Mouse (Mus musculus): ENCODE results near the gene Pla2g4f. TPM values are rescaled to one million over a fixed set of nuclear protein-coding genes. Genes with fewer than 3 reads are reported as not detected.

Pla2g4f gene
- polyA plus RNA-seq, 1 experiment = 2.9 TPM

GRCm38 (mm10) chr2:120299866-120300265, 14.1 kb downstream of the Pla2g4f start:
- no peak overlapping the region for H3K4me3 ChIP-seq (ENCODE audit: control insufficient read depth, insufficient read depth, low read length)
- no peaks in the 10 kb centered on the region for H3K27me3 ChIP-seq (ENCODE audit: control insufficient read depth, insufficient read depth, low read length)
- no peaks in the 10 kb centered on the region for H3K36me3 ChIP-seq (ENCODE audit: control insufficient read depth, insufficient read depth, low read length)
- TF ChIP-seq POLR2A (IDR thresholded peaks at IDR 0.05; ENCODE audit: control insufficient read depth, extremely low read depth, insufficient read depth, low read length, poor library complexity) = no peak
- no peak for TF ChIP-seq CTCF (IDR thresholded peaks at IDR 0.05; ENCODE audit: borderline replicate concordance, control insufficient read depth, extremely low read depth, insufficient read depth, low read length, poor library complexity)
- no peak for DNase-seq
- H3K4me1 ChIP-seq (replicated peaks; ENCODE audit: control insufficient read depth, insufficient read depth, low read length) = no peaks in the 10 kb centered on the region; the same call in 1 of the 2 replicates
- no peak overlapping the region for H3K27ac ChIP-seq (ENCODE audit: control insufficient read depth, insufficient read depth, low read length)
- 81% methylated on average over 4 of the region's 4 CpGs for WGBS

DNA sequence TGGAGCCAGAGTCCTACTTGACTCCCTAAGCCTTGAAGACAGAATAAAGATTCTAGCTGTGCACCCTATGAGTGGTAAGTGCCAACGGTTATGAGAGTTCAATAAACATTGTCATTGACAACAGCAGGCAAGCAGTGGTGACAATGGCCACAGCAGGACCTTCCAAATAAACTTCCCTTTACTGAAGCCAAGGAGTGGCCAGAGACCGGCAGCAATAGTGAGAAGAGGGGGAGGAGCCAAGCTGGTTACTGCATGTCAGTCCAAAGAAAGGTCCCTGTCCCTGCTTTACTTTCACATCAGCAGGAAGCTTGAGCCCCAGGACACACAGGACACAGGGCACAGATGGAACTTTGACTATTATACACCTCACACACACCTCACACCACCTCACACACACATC, 17.8 kb downstream of the Pla2g4f start:
- Histone ChIP-seq H3K36me3 (ENCODE audit: control insufficient read depth, insufficient read depth, low read length) (no peaks in the 10 kb centered on the region), H3K27ac (ENCODE audit: control insufficient read depth, insufficient read depth, low read length) (no peak overlapping the region), H3K4me1 (replicated peaks; ENCODE audit: control insufficient read depth, insufficient read depth, low read length) (no peaks in the 10 kb centered on the region), H3K27me3 (ENCODE audit: control insufficient read depth, insufficient read depth, low read length) (no peaks in the 10 kb centered on the region), H3K4me3 (ENCODE audit: control insufficient read depth, insufficient read depth, low read length) (no peak overlapping the region)
- no peak for DNase-seq
- WGBS = 39% methylated on average over 2 of the region's 2 CpGs
- TF ChIP-seq POLR2A (IDR thresholded peaks at IDR 0.05; ENCODE audit: control insufficient read depth, extremely low read depth, insufficient read depth, low read length, poor library complexity) (no peak), CTCF (IDR thresholded peaks at IDR 0.05; ENCODE audit: borderline replicate concordance, control insufficient read depth, extremely low read depth, insufficient read depth, low read length, poor library complexity) (no peak)

DNA sequence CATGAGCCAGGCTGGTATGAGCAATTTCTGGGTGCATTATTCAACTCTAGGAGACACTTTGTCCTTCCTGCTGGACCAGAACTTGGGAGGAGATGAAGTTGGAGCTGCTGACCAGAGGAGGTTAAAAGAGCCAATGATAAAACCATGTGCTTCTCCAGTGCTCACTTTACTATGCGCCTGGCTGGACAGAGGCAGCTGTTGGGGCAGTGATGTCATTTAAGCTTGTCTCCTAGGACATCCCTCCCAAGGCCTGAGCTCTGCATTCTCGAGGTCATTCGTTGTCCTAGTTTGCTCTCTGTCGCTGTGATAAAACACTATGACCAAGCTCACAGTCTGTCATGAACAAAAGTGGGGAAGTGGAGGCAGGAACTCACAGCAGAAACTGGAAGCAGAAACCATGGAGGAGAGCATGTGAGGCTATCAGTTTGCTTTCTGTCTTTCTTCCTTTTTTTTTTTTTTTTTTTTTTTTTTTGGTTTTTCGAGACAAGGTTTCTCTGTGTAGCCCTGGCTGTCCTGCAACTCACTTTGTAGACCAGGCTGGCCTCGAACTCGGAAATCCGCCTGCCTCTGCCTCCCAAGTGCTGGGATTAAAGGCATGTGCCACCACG, 22.4 kb downstream of the Pla2g4f start:
- no peaks in the 10 kb centered on the region for H3K4me1 ChIP-seq (replicated peaks; ENCODE audit: control insufficient read depth, insufficient read depth, low read length)
- no peaks in the 10 kb centered on the region for H3K36me3 ChIP-seq (ENCODE audit: control insufficient read depth, insufficient read depth, low read length)
- no peak for DNase-seq
- no peak overlapping the region for H3K27ac ChIP-seq (ENCODE audit: control insufficient read depth, insufficient read depth, low read length)
- no peak overlapping the region for H3K4me3 ChIP-seq (ENCODE audit: control insufficient read depth, insufficient read depth, low read length)
- TF ChIP-seq CTCF (IDR thresholded peaks at IDR 0.05; ENCODE audit: borderline replicate concordance, control insufficient read depth, extremely low read depth, insufficient read depth, low read length, poor library complexity) = no peak
- TF ChIP-seq POLR2A (IDR thresholded peaks at IDR 0.05; ENCODE audit: control insufficient read depth, extremely low read depth, insufficient read depth, low read length, poor library complexity) = no peak
- WGBS = 80% methylated on average over 9 of the region's 9 CpGs
- no peaks in the 10 kb centered on the region for H3K27me3 ChIP-seq (ENCODE audit: control insufficient read depth, insufficient read depth, low read length)

- H3K4me1 ChIP-seq (replicated peaks; ENCODE audit: control insufficient read depth, insufficient read depth, low read length) = no peaks in the 10 kb centered on the region
- no peaks in the 10 kb centered on the region for H3K27me3 ChIP-seq (ENCODE audit: control insufficient read depth, insufficient read depth, low read length)
- H3K4me3 ChIP-seq (ENCODE audit: control insufficient read depth, insufficient read depth, low read length) = no peak within 1 kb of the TSS
- TF ChIP-seq CTCF (IDR thresholded peaks at IDR 0.05; ENCODE audit: borderline replicate concordance, control insufficient read depth, extremely low read depth, insufficient read depth, low read length, poor library complexity) (no peak), POLR2A (IDR thresholded peaks at IDR 0.05; ENCODE audit: control insufficient read depth, extremely low read depth, insufficient read depth, low read length, poor library complexity) (no peak)
- no peaks in the 10 kb centered on the region for H3K36me3 ChIP-seq (ENCODE audit: control insufficient read depth, insufficient read depth, low read length)
- DNase-seq = no peak
- no peak within 1 kb of the TSS for H3K27ac ChIP-seq (ENCODE audit: control insufficient read depth, insufficient read depth, low read length)
- 66% methylated on average over 5 of the region's 5 CpGs for WGBS
These were observed 25.0 kb downstream of the Pla2g4f start, which contains the start of gene Pla2g4d for GRCm38 (mm10) chr2:120288995-120289394. Pla2g4d (minus strand) TSS chr2:120289197.

GRCm38 (mm10) chr2:120288401-120288800, 25.6 kb downstream of the Pla2g4f start:
- Histone ChIP-seq H3K27me3 (ENCODE audit: control insufficient read depth, insufficient read depth, low read length) (no peaks in the 10 kb centered on the region), H3K4me1 (replicated peaks; ENCODE audit: control insufficient read depth, insufficient read depth, low read length) (no peaks in the 10 kb centered on the region), H3K27ac (ENCODE audit: control insufficient read depth, insufficient read depth, low read length) (no peak overlapping the region), H3K4me3 (ENCODE audit: control insufficient read depth, insufficient read depth, low read length) (no peak overlapping the region), H3K36me3 (ENCODE audit: control insufficient read depth, insufficient read depth, low read length) (no peaks in the 10 kb centered on the region)
- 92% methylated on average over 3 of the region's 3 CpGs for WGBS
- TF ChIP-seq POLR2A (IDR thresholded peaks at IDR 0.05; ENCODE audit: control insufficient read depth, extremely low read depth, insufficient read depth, low read length, poor library complexity) = no peak
- TF ChIP-seq CTCF (IDR thresholded peaks at IDR 0.05; ENCODE audit: borderline replicate concordance, control insufficient read depth, extremely low read depth, insufficient read depth, low read length, poor library complexity) = no peak
- DNase-seq = no peak

DNA sequence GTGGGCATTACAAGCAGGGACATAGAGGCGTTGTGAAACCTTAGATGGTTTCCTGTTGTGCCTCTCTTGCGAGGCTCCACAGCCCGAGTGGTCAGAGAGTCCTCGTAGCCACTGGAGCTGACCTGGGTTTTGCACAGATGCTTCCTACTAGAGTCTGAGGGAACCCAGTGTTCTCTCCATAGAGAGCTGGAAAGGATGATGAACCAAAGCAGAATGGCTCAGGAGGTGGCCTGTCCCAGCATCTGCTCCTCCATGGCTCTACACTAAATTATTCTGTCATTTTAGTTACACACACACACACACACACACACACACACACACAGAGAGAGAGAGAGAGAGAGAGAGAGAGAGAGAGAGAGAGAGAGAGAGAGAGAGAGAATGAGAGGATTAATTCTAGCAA, 28.3 kb downstream of the Pla2g4f start:
- TF ChIP-seq POLR2A (IDR thresholded peaks at IDR 0.05; ENCODE audit: control insufficient read depth, extremely low read depth, insufficient read depth, low read length, poor library complexity) (no peak), CTCF (IDR thresholded peaks at IDR 0.05; ENCODE audit: borderline replicate concordance, control insufficient read depth, extremely low read depth, insufficient read depth, low read length, poor library complexity) (no peak)
- Histone ChIP-seq H3K4me1 (replicated peaks; ENCODE audit: control insufficient read depth, insufficient read depth, low read length) (no peaks in the 10 kb centered on the region), H3K27me3 (ENCODE audit: control insufficient read depth, insufficient read depth, low read length) (no peaks in the 10 kb centered on the region), H3K27ac (ENCODE audit: control insufficient read depth, insufficient read depth, low read length) (no peak overlapping the region), H3K36me3 (ENCODE audit: control insufficient read depth, insufficient read depth, low read length) (no peaks in the 10 kb centered on the region), H3K4me3 (ENCODE audit: control insufficient read depth, insufficient read depth, low read length) (no peak overlapping the region)
- WGBS = 76% methylated on average over 4 of the region's 4 CpGs
- DNase-seq = no peak

- Histone ChIP-seq H3K36me3 (ENCODE audit: control insufficient read depth, insufficient read depth, low read length) (no peaks in the 10 kb centered on the region), H3K4me1 (replicated peaks; ENCODE audit: control insufficient read depth, insufficient read depth, low read length) (no peaks in the 10 kb centered on the region), H3K27me3 (ENCODE audit: control insufficient read depth, insufficient read depth, low read length) (no peaks in the 10 kb centered on the region), H3K27ac (ENCODE audit: control insufficient read depth, insufficient read depth, low read length) (no peak overlapping the region), H3K4me3 (ENCODE audit: control insufficient read depth, insufficient read depth, low read length) (no peak overlapping the region)
- TF ChIP-seq CTCF (IDR thresholded peaks at IDR 0.05; ENCODE audit: borderline replicate concordance, control insufficient read depth, extremely low read depth, insufficient read depth, low read length, poor library complexity) (no peak), POLR2A (IDR thresholded peaks at IDR 0.05; ENCODE audit: control insufficient read depth, extremely low read depth, insufficient read depth, low read length, poor library complexity) (no peak)
- DNase-seq = no peak
These were observed 29.3 kb downstream of the Pla2g4f start for GRCm38 (mm10) chr2:120284705-120285104.
